Mouse (Mus musculus): ENCODE measurements around the gene Prpf18. TPM values are rescaled to one million over a fixed set of nuclear protein-coding genes. Genes with fewer than 3 reads are reported as not detected.

The Prpf18 gene
- 25.2 and 26.4 TPM in 2 replicates for polyA plus RNA-seq (2015; fragmentation: Nextera tagmentation; extraction: Ambion mirVana)

DNA sequence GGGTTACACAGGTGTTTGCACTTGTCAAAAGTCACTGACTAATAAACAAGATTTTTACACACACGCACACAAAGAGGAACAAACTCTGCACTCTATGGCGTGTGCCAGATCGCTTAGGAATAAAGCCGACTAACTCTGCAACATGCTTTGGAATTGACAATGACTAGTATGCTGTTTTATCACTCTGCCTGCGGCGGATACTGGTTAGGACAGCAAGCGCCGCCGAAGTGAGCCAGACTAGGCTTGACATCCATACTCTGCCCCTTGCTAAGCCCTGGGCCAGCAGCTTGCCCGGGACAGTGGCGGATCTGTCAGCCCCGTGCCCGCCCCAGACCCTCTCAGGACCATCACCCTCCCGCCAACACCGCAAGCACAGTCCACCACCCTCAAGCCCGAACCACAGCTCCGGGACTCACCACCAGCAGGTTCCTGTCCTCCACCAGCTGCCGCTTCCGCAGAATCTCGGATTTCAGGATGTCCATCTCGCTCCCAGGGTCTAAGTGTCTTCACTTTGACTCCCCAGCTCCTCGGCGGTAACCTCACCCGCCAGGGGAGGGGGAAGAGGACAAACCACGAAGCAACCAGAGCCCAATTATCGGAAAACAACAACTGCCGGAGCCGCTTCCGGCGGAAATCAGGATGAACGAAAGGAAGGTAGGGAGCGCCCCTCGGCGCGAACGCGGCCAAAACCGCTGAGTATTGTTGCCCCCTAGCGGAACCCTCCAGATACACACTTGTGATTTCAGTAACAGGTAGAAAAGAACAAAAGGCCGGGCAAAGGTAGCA is at the start of gene Prpf18:
Gene Prpf18 (minus strand): TSS at position 614 of the 786 bp plus-strand sequence.
- ATAC-seq = peak; percentile 89
- WGBS = 1% methylated on average over 40 of the region's 40 CpGs
- H3K9ac ChIP-seq (ENCODE audit: low read depth, low read length) = peak within 1 kb of the TSS; percentile 94
- H3K4me3 ChIP-seq (ENCODE audit: low read length) = peak within 1 kb of the TSS; percentile 97
- no peaks in the 10 kb centered on the region for H3K27me3 ChIP-seq (replicated peaks; ENCODE audit: control insufficient read depth, insufficient read depth, low read length)
- peak within 1 kb of the TSS; percentile 83 for H3K4me2 ChIP-seq (ENCODE audit: low read depth, low read length)
- peaks cover 6% of the 10 kb centered on the region for H3K4me1 ChIP-seq (ENCODE audit: control insufficient read depth, insufficient read depth, low read length)
- H3K36me3 ChIP-seq (ENCODE audit: control insufficient read depth, insufficient read depth, low read length) = no peaks in the 10 kb centered on the region
- no peaks in the 10 kb centered on the region for H3K9me3 ChIP-seq (ENCODE audit: control insufficient read depth, low read length)
- peak within 1 kb of the TSS; percentile 61 for H3K27ac ChIP-seq (ENCODE audit: low read length)

DNA sequence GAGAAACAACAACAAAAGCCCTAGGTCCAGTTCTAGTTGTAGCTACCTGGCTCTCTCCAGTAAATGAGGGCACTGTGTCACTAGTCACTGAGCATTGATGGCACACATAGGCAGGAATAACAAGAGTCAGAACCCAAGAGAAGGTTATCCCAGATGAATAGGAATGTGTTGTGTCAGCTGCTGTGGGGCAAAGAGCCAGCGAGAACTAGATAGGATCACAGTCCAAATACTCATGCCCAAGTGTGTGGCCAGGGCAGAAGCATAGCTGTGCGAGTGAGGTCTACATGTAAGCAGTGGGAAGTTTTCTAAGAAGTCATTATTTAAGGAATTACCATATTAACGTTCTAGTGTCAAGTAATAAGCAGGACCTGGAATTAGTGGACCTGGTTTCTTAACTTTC is 28.0 kb upstream of the Prpf18 start:
- no peak overlapping the region for H3K9ac ChIP-seq (ENCODE audit: low read depth, low read length)
- H3K9me3 ChIP-seq (ENCODE audit: control insufficient read depth, low read length) = no peaks in the 10 kb centered on the region
- no peaks in the 10 kb centered on the region for H3K4me1 ChIP-seq (ENCODE audit: control insufficient read depth, insufficient read depth, low read length)
- no peaks in the 10 kb centered on the region for H3K27me3 ChIP-seq (replicated peaks; ENCODE audit: control insufficient read depth, insufficient read depth, low read length)
- WGBS = 81% methylated on average over 3 of the region's 3 CpGs
- no peak overlapping the region for H3K27ac ChIP-seq (ENCODE audit: low read length)
- H3K4me3 ChIP-seq (ENCODE audit: low read length) = no peak overlapping the region
- H3K4me2 ChIP-seq (ENCODE audit: low read depth, low read length) = no peak overlapping the region
- ATAC-seq = no peak
- H3K36me3 ChIP-seq (ENCODE audit: control insufficient read depth, insufficient read depth, low read length) = no peaks in the 10 kb centered on the region

DNA sequence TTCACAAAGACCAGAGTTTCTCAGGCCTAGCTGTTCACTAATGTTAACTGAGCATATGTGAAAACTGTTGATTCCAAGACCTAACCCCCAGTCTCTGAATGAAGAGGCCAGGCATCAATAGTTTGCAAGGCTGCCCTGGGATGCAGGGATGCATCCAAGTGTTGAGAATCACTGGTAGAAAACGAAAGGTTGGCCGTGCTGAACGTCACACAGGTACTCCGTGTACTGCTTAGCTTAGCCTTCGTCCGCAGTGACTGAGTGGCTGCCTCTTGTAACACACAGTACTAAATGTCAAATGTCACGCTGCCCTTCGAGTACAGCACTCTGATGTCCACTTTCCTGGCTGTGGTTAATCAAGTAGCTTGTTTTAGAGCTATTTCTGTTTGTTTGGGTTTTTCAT is 19.7 kb upstream of the Prpf18 start:
- ATAC-seq = no peak
- H3K9ac ChIP-seq (ENCODE audit: low read depth, low read length) = no peak overlapping the region
- H3K36me3 ChIP-seq (ENCODE audit: control insufficient read depth, insufficient read depth, low read length) = no peaks in the 10 kb centered on the region
- no peak overlapping the region for H3K27ac ChIP-seq (ENCODE audit: low read length)
- no peaks in the 10 kb centered on the region for H3K9me3 ChIP-seq (ENCODE audit: control insufficient read depth, low read length)
- H3K4me3 ChIP-seq (ENCODE audit: low read length) = no peak overlapping the region
- H3K27me3 ChIP-seq (replicated peaks; ENCODE audit: control insufficient read depth, insufficient read depth, low read length) = no peaks in the 10 kb centered on the region
- no peak overlapping the region for H3K4me2 ChIP-seq (ENCODE audit: low read depth, low read length)
- WGBS = 80% methylated on average over 8 of the region's 8 CpGs
- no peaks in the 10 kb centered on the region for H3K4me1 ChIP-seq (ENCODE audit: control insufficient read depth, insufficient read depth, low read length)

DNA sequence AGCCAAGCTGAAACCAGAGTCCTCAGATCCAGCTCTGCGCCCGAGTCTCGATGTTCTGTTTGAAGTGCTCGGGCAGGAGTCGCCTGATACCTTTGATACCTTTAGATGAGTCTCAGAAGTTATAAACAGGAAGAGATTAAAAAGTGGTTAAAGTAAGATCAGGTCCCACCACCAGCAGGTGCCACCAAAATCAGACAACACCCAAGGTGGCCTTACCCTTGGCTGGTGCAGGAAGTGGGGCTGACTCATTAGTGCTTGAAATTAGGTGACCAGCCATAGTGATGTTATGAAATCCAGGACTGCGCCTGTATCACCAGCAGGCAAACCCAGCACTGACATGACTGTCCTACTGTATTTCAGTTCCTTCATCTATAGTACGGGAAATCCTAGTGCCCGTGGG is 17.8 kb upstream of the Prpf18 start:
- Histone ChIP-seq H3K4me3 (ENCODE audit: low read length) (no peak overlapping the region), H3K9me3 (ENCODE audit: control insufficient read depth, low read length) (no peaks in the 10 kb centered on the region), H3K36me3 (ENCODE audit: control insufficient read depth, insufficient read depth, low read length) (no peaks in the 10 kb centered on the region), H3K27ac (ENCODE audit: low read length) (no peak overlapping the region), H3K27me3 (replicated peaks; ENCODE audit: control insufficient read depth, insufficient read depth, low read length) (no peaks in the 10 kb centered on the region), H3K4me1 (ENCODE audit: control insufficient read depth, insufficient read depth, low read length) (no peaks in the 10 kb centered on the region), H3K9ac (ENCODE audit: low read depth, low read length) (no peak overlapping the region), H3K4me2 (ENCODE audit: low read depth, low read length) (no peak overlapping the region)
- 93% methylated on average over 8 of the region's 8 CpGs for WGBS
- ATAC-seq = no peak

DNA sequence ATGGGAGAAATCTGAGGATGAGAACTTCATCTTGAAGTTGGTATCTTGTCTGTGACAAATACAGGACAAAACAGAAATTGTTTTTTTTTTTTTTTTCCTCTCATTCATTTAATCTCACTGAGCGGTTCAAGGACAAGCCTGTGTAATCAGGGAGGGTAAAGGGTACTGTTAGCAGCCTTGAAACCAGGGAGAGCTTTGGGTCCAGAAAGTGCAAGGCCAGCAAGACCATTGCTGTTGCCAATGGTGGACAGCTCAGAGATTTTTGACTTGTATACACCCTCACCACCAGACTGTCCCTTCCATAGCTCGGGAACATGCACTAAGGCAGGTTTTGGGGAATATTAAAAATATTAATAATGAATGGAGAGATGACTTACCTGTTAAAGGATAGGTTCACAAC is 16.7 kb upstream of the Prpf18 start:
- Histone ChIP-seq H3K27ac (ENCODE audit: low read length) (no peak overlapping the region), H3K4me2 (ENCODE audit: low read depth, low read length) (no peak overlapping the region), H3K9me3 (ENCODE audit: control insufficient read depth, low read length) (no peaks in the 10 kb centered on the region), H3K9ac (ENCODE audit: low read depth, low read length) (no peak overlapping the region), H3K4me3 (ENCODE audit: low read length) (no peak overlapping the region), H3K4me1 (ENCODE audit: control insufficient read depth, insufficient read depth, low read length) (no peaks in the 10 kb centered on the region), H3K27me3 (replicated peaks; ENCODE audit: control insufficient read depth, insufficient read depth, low read length) (no peaks in the 10 kb centered on the region), H3K36me3 (ENCODE audit: control insufficient read depth, insufficient read depth, low read length) (no peaks in the 10 kb centered on the region)
- WGBS = 61% methylated on average over 2 of the region's 2 CpGs
- ATAC-seq = no peak

DNA sequence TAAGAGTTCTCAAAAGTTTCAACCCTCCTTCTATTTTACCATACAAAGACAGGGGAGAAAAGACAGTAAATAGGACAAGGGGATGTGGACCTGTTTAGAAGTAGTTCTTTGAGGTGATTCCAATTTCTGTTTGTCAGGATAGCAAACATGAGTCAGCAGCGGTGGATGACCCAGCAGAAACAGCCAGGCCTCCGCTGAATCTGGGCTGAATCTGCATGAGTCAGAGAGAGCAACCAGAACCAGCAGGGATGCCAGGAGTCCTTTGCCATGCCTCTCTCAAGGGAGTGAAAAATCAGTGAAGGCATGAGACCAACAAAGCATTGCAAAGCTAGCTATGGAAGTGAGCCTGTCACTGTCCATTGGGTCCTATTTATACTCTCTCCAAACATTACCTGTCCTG is 8.8 kb upstream of the Prpf18 start:
- Histone ChIP-seq H3K27ac (ENCODE audit: low read length) (no peak overlapping the region), H3K4me2 (ENCODE audit: low read depth, low read length) (no peak overlapping the region), H3K4me3 (ENCODE audit: low read length) (no peak overlapping the region), H3K36me3 (ENCODE audit: control insufficient read depth, insufficient read depth, low read length) (no peaks in the 10 kb centered on the region), H3K9ac (ENCODE audit: low read depth, low read length) (no peak overlapping the region), H3K9me3 (ENCODE audit: control insufficient read depth, low read length) (no peaks in the 10 kb centered on the region), H3K4me1 (ENCODE audit: control insufficient read depth, insufficient read depth, low read length) (no peaks in the 10 kb centered on the region), H3K27me3 (replicated peaks; ENCODE audit: control insufficient read depth, insufficient read depth, low read length) (no peaks in the 10 kb centered on the region)
- WGBS = 70% methylated on average over 2 of the region's 2 CpGs
- no peak for ATAC-seq

DNA sequence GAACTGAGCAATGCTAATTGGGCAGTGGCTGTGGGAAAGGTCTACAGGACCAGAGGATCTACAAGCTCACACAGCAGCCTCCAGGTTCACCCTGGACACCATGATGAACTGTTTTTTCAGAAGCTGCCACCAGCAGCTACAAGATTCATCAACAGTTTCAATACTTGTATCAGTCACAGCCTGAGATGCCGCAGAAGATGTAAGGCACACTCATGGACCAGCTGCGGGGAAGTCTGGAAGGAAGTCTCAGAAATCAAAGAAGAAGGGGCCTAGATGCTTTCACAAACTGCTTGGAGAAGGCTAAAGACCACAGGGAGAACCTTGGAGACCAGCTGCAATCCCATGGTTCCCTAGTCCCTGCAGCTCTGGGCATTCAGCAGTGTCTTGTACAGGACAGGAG is 2.3 kb downstream of the Prpf18 start:
- Histone ChIP-seq H3K9me3 (ENCODE audit: control insufficient read depth, low read length) (no peaks in the 10 kb centered on the region), H3K4me3 (ENCODE audit: low read length) (no peak overlapping the region), H3K27me3 (replicated peaks; ENCODE audit: control insufficient read depth, insufficient read depth, low read length) (no peaks in the 10 kb centered on the region), H3K4me1 (ENCODE audit: control insufficient read depth, insufficient read depth, low read length) (peaks cover 6% of the 10 kb centered on the region), H3K36me3 (ENCODE audit: control insufficient read depth, insufficient read depth, low read length) (0 out of 2 replicates have a peak, but pooled peaks cover 4% of the 10 kb centered on the region), H3K9ac (ENCODE audit: low read depth, low read length) (no peak overlapping the region), H3K27ac (ENCODE audit: low read length) (no peak overlapping the region), H3K4me2 (ENCODE audit: low read depth, low read length) (no peak overlapping the region)
- WGBS = 98% methylated on average over 2 of the region's 2 CpGs
- no peak for ATAC-seq

DNA sequence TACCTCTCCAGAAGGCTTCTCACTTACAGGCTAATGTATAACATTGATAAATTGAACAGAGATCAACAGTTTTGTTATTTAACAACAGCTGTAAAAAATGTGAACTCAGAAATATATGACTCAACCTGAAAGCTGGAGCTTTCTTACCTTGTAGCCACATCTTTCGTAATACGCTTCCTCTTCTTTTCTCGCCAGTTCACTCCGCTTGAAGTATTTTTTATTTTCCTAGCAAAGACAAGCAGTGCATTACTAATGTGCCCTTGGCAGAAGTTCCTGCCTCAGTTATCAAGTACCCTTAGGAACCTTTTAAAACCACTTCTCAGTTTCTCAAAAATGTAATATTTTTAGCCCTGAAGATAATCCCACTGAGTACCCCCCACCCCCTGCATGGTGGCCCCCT is 3.8 kb downstream of the Prpf18 start:
- WGBS = 90% methylated on average over 4 of the region's 4 CpGs
- ATAC-seq = no peak

DNA sequence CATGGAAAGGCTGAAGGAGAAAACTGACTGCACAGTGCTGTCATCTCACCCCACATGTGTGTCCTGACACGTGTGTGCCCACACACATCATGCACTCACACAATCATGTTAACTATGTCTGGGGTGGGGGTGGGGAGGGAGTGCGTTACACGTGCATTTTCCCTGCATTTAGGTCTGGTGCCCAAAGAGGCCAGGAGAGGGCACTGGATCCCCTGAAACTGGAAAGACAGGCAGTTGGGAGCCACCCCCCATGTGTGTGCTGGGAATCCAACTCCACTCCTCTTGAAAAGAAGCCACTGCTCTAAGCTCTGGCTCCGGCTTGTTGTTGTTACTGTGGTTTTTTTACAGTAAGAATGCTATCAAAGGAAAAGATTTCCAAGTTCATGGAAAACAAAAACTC is 6.8 kb downstream of the Prpf18 start:
- ATAC-seq = no peak
- no peak overlapping the region for H3K27ac ChIP-seq (ENCODE audit: low read length)
- H3K36me3 ChIP-seq (ENCODE audit: control insufficient read depth, insufficient read depth, low read length) = peaks cover 12% of the 10 kb centered on the region; the same call in 1 of the 2 replicates
- no peak overlapping the region for H3K4me2 ChIP-seq (ENCODE audit: low read depth, low read length)
- H3K4me3 ChIP-seq (ENCODE audit: low read length) = no peak overlapping the region
- H3K4me1 ChIP-seq (ENCODE audit: control insufficient read depth, insufficient read depth, low read length) = no peaks in the 10 kb centered on the region; the same call in 1 of the 2 replicates
- no peak overlapping the region for H3K9ac ChIP-seq (ENCODE audit: low read depth, low read length)
- WGBS = 90% methylated on average over 4 of the region's 4 CpGs
- no peaks in the 10 kb centered on the region for H3K9me3 ChIP-seq (ENCODE audit: control insufficient read depth, low read length)
- H3K27me3 ChIP-seq (replicated peaks; ENCODE audit: control insufficient read depth, insufficient read depth, low read length) = no peaks in the 10 kb centered on the region

More for the DNA sequence above, 3.8 kb downstream of the Prpf18 start:
- peaks cover 6% of the 10 kb centered on the region for H3K4me1 ChIP-seq (ENCODE audit: control insufficient read depth, insufficient read depth, low read length)
- no peaks in the 10 kb centered on the region for H3K9me3 ChIP-seq (ENCODE audit: control insufficient read depth, low read length)
- H3K36me3 ChIP-seq (ENCODE audit: control insufficient read depth, insufficient read depth, low read length) = peaks cover 9% of the 10 kb centered on the region; the same call in 1 of the 2 replicates
- no peak overlapping the region for H3K4me2 ChIP-seq (ENCODE audit: low read depth, low read length)
- H3K9ac ChIP-seq (ENCODE audit: low read depth, low read length) = no peak overlapping the region
- H3K27ac ChIP-seq (ENCODE audit: low read length) = no peak overlapping the region
- no peak overlapping the region for H3K4me3 ChIP-seq (ENCODE audit: low read length)
- H3K27me3 ChIP-seq (replicated peaks; ENCODE audit: control insufficient read depth, insufficient read depth, low read length) = no peaks in the 10 kb centered on the region

DNA sequence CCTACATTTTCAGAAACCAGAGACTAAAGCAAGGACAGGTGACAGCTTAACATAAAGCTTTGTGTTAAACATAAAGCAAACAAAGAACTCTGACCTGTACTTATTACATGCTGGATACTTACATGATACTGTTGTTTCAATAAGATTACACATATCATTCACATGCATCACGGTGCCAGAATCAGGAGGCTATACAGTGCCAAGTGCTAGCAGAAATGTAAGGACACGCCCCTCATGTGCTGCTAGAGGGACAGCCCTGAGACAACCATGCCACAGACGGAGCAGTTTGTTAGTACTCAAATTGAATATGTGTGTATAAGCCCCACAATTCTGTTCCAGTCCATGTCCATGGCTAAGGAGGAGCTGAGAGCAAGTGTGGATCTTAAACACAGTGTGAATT is 13.7 kb downstream of the Prpf18 start:
- H3K9ac ChIP-seq (ENCODE audit: low read depth, low read length) = no peak overlapping the region
- no peak overlapping the region for H3K4me3 ChIP-seq (ENCODE audit: low read length)
- WGBS = 93% methylated on average over 3 of the region's 3 CpGs
- no peaks in the 10 kb centered on the region for H3K4me1 ChIP-seq (ENCODE audit: control insufficient read depth, insufficient read depth, low read length)
- ATAC-seq = no peak
- no peak overlapping the region for H3K27ac ChIP-seq (ENCODE audit: low read length)
- no peaks in the 10 kb centered on the region for H3K9me3 ChIP-seq (ENCODE audit: control insufficient read depth, low read length)
- H3K36me3 ChIP-seq (ENCODE audit: control insufficient read depth, insufficient read depth, low read length) = peaks cover 24% of the 10 kb centered on the region
- no peak overlapping the region for H3K4me2 ChIP-seq (ENCODE audit: low read depth, low read length)
- H3K27me3 ChIP-seq (replicated peaks; ENCODE audit: control insufficient read depth, insufficient read depth, low read length) = no peaks in the 10 kb centered on the region

Measured in intestine, embryonic 16.5 days (tissue).